Mouse (Mus musculus): ENCODE measurements around the gene Ada.

Gene Ada

DNA sequence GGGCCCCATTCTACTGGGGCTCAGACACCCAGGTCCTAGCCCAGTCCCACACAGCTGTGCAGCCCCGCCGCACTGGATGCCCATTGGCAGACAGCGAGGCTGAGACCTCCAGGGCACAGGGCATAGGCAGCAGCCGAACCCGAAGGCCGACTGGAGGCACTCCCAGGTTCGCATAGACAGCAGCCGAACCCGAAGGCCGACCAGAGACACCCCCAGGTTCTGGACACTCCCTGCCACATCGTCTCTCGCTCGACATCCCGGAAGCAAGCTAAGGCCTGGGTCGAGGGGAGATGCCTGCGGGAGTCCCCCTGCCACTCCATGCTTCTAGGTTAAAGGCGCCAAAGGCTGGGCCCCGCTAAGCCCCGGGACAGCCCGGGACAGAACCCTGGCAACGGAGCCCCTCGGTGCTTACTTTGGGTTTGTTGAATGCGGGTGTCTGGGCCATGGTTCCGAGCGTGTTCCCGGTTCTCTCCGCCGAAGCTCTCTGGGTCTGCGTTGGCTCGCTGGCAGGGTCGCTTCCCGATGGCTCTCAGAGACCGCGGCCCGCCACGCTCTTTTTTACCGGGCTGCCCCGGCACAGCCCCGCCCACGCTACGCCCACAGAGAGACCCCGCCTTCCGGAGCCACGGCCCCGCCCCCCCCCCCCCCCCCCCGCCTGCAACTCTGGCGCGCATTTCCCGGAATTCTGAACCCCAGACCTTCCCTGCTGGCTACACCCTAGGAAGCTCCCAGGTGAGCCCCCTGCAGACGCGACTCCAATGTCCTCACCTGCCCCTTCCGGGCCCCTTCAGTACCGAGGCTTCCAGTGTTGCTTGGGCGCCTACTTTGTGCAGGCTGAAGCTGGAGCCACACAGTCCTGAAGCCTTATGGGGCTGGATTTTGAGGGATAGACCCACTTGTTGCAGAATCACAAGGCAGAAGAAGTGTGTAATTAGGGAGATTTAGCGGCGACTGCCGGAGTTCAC is at the start of gene Ada:
Ada (minus strand) TSS at position 593 of the 965 bp plus-strand sequence.
- peak; percentile 14 to 36 for DNase-seq

DNA sequence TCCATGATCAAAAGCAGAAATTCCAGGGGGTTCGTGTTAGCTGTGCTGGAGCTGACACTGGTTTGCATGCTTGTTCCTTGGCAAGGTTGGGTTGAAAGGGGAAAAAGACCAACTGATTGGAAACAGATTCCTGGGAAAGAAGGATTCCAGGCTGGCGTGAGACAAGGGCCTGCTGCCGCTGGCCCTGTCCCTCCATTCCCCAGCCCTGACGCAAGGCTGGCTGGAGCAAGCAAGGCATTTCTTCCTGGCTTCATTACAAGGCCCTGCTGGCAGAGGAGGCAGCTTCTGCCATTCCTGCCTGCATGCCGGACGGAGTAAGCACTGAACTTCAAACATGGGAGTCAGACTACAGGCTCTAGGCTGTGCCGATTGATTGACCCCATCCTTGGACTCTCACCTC is 48.4 kb upstream of the Ada start:
- DNase-seq = no peak

DNA sequence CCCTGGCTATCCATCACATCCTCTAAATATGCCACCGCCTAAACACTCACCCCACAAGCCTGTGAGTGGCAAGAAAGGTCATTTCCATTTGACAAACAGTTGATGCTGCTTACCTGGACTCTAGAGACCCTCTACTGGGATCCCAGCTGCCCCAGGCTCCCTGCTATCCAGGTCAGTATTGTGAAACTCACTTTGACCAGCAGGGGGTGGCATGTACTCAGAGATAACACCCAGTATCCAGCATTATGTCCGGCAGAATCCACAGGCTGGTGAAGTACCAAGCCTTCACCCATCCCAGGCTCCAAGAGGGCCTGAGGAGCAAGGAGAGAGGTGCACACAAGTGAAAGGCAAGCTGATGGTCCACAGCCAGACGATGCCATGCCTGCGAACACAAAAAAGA is 38.4 kb upstream of the Ada start:
- peak; percentile 71 to 77 for DNase-seq

DNA sequence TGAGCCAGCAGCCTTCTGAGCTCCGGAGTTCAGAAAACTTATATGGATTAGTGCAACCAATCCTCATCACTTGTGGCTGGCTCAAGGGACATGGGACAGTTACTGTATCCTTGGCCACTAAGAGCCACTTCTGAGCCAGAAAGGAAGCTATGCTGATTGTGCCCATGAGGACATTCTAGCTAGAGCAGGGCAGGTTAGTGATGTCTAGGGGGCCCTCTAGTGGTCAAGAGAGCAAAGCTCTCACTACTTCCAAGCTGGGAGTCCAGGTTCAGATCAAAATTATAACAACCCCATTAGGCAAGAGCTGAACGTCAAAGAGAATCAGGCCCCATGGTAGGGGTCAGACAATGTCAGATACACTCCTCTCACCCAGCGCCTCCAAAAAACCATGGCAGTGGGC is 37.7 kb upstream of the Ada start:
- DNase-seq = peak; percentile 33 to 58

DNA sequence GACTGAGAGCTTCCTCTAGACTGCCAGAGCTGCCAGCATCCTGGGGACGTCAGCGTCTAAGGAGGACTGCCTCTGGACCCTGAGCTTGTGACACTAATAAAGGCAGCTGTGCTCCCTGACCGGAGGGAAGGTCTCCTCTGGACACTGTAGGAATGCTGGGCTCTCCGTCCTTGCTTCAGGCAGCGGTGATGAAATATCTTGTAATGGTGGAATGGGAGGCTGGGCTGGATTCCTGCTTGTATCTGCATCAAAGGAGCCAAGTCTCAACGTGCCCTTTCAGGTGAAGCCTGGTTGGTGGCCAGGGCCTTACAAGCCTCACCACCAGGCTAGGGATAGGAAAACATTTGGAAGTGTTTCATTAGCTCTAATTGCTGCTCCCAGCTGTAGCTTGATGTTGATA is 37.0 kb upstream of the Ada start:
- no peak for DNase-seq

DNA sequence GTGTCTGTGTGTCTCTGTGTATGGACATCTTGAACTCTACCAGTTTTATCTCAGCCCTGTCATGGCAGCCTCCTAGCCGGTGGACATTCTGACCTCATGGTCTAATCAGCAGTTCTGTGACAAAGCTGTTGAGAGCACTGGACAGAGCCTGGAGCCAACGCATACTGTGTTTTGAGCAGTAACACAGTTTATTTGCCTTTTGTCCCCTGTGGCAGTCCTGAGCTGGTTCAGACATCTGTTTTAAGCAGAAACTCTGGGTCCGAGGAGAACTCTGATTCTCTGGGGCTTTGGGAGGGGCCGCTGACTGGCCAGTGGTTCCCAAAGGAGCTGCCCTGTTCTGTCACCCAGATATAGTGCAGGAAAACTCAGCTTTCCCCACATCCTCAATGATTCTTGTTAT is 33.9 kb upstream of the Ada start:
- DNase-seq = no peak

DNA sequence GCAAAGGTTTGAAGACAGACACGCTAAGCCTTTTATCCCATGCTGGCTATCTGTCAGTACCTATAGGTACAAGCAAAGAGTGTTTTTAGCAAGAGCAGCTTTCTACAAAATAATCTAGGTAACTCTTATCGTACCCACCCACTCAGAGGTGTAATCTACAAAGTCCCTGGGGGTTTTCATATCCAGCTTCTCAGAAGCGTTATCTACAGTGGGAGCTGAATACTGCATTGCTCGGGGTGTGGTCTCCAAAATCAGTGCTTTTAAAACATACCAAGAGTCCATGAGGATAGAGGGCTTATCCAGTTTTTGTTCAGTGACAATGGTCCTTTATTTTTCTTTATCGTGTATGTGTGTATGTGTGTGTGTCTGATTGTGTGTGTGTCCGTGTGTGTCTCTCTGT is 33.3 kb upstream of the Ada start:
- DNase-seq = no peak

DNA sequence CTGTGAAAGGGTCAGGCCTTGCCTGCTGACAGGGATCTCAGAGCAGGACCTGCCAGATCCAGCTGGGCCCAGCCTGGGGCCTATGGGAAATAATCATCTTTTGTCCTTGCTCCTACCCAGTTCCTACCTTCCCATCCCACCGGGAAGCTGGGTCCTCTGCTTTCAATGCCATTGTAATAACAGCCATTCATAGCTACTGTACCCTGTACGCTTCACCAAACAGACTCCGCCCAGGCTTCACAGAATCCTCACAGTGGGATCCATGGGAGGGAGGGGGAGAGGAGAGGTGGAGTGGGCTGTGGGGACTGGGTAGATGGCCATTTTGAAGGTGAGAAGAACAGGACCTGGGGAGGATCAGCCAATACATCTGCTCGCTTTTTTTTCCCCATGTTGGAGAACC is 28.9 kb upstream of the Ada start:
- DNase-seq = no peak

DNA sequence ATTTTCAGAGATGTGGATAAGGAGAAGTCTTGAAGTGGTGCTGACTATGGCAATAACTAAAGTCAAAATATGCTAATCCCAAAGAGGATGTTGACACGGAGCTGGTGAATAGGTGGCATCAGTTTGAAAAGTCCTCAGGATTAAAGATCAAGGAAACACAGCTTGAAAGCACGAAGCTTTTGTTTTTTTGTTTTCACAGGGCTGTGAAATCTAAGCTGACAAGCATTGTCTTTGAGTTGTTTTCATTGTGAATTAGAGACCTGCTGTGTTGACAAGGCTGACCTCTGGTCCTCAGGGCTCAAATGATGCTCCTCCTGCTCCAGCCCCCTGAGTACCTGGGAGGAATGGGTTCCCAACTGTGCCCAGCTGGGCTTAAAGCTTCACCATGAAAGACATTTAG is 27.0 kb upstream of the Ada start:
- DNase-seq = no peak

DNA sequence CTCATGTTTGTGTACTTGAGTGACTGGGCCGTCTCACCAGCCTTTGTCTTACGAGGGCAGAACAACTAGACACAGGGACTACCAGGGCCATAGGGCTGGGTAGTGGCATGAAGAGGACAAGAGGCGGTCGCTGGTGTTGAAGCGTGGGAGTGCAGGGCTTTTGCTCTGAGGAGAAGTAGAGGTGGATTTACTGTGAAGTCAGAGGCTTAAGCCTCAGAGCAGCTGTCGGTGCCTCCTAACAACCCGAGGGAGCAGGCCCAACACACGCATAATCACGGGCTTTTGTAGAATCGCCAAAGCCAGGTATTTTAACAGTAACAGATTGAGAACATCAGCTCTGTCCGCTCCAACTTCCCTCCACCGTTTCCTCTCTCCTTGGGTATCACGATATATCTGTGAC is 26.6 kb upstream of the Ada start:
- DNase-seq = no peak

DNA sequence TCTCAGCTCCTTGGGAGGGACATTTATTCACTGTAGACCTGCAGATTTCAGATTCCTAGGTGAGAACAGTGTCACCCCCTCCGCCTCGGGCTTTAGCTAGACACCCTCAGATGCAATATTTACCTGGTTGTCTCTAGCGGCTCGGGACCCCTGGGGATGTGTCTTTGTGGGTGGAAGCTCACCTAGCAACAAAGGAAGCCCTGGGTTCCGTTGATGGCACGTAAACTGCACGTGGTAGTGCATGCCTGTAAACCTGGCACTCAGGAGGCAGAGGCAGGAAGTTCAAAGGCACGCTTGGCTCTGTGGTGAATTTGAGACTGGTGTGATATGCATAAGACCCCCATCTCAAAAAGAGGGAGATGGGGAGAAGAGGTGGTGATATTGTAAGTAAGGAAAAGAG is 20.7 kb upstream of the Ada start:
- DNase-seq = no peak

DNA sequence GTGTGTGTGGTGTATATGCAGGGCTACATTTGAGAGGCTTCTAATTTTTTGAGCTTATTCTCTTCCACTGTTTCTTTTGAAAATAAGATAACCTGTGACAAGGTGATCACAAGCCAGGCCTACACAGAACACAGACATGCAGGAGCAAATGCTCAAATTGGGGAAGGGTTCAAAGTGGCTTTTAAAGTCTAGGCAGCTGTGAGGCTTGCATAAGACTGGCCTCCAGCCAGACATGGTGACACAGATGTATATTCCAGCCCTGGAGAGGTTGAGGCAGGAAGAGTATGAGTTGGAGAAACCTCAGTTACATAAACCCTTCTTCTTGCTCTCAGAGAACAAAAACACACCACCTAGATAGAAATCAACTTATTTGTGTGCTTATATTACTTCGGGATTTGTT is 16.9 kb upstream of the Ada start:
- no peak for DNase-seq

DNA sequence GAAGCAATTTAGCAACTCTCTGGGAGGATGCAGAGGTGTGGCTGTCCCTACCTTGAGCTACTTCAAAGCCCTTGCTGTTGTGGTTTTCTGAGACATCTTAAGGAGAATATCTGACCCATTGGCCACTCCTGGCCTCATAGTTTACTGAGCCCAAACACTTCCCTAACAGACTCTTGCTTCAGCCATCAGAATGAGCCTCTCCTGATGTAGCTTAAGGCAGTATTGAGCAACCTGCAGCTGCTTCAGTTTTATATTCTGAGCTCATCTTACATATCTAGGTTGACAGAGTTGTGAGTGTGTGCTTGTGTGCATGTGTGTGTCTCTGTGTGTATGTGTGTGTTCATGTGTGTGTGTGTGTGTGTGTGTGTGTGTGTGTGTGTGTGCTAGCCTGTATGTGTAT is 16.2 kb upstream of the Ada start:
- DNase-seq = no peak

DNA sequence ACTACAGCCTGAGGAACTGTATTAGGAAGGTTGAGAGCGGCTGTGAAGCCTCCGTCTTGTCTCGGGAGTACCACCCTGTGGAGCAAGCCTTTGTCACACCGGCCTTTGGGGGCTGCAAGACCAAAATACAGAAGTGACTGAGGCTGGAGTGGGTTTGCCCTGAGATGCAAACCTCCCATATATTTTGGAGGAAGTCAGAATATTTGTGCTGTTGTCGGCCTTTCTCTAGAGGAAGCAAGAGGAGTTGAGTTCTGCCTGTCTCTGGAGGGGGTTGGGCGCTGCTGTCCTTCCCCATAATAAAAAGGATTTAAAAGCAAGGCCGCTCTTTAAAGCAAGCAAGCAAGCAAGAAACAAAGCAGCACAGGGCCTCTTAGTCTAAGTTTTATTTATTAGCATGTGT is 11.4 kb upstream of the Ada start:
- no peak for DNase-seq

DNA sequence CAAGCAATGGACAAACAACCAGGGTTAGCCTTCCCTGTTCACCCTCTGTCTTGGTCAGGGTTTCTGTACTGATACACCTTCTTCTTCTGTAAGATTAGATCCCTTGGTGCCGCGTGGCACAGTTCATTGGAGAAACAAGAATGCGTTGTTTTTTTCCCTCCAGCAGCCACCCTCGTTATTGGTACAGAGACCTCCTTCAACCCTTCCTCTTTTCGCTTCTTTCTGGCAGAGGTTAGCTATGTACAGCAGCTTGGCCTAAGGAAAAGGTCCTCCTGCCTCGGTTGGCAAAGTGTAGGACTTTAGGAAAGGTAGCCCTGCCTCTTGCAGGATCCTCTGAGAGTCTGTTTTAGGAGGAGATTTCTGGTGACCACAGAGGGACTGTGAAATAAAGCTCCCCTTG is 10.6 kb upstream of the Ada start:
- DNase-seq = no peak

DNA sequence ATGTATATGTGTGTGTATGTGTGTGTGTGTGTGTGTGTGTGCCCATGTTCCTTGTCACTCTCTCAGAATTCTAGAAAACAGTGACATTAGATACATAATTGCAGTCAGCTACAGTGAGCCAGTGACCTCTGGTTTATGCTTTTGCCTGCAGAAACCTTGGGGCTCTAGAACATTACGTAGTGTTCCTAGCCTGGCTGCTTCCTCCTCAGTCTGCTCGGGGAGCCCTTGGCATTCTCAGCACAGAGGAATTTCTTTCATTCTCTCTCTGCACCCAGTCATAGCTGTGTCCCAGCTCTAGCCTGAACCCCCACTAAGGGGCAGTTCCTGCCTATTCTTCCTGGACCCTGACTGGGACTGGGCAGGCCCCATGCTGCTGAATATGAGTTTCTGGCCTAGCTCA is 8.1 kb upstream of the Ada start:
- DNase-seq = no peak

DNA sequence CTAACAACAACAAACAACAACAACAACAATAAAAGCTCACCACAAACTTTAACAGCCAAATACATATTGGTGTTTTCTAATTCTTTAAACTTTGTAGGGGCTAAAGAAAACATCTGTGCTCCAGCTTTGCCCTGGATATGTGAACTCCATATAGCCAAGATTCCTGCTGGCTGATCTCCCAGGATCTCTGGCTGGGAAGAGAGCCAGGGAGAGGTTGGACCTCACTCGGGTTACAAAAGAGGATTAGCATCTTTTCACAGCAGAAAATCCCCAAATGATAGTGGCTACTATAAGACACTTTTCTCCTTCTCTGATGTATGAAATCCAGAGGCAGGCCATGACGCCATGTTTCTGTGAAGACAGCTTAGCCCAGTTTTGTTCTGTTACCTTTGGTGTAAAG is 6.7 kb upstream of the Ada start:
- peak; percentile 15 to 27 for DNase-seq

DNA sequence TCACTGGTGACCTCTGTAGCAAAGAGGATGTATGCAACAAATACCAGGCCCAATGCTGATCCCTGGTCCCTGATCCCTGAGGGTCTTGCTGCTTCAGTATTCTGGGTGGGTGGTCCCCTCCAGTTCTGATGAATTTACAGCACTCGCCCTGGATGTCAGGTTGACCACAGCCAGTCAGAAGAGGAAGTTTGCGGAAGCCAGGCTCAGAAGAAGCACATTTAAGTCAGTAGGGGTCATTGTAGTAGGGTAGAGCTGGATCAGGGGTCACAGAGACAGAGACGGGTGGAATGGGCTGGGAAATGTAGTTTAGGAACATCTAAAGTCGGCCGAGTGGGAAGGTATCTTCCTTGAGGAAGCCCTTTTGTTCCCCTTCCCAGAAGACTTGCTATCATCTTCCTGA is 4.2 kb upstream of the Ada start:
- no peak for DNase-seq

DNA sequence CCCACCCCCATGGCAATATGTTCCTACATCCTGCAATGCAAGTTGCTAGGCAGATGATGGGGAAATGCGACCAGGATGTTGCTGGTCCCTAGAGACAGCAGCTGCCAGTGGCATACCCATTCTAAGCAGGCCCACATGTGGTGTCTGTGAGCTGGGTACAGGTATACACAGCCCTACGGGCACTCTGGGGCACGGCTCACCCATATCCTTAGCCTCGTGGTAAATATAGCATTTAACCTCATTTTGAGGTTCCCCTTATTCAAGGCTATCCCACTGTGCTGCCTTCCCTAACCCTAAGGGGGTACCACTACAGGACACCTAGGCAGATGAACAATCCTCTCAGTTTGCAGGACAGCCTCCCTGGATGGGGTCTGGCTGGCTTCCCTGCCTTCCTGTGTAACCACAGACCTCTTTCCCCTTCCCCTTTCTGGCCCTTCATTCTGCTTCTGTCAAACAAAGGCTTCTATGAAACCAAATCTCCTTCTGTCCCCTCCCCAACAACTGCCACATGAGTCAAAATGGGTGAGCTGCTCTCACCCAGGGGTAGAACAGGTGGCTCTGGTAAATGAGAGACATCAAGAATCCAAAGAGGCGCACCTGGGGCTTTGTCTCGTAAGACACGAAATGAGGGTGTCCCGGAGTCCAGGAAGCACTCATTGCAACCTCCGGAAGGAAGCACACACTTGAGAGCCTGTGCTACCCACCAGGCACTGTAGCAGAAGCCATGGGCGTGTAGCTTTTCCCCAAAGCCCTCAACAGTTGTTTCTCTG is 5.1 kb downstream of the Ada start:
- DNase-seq = no peak

DNA sequence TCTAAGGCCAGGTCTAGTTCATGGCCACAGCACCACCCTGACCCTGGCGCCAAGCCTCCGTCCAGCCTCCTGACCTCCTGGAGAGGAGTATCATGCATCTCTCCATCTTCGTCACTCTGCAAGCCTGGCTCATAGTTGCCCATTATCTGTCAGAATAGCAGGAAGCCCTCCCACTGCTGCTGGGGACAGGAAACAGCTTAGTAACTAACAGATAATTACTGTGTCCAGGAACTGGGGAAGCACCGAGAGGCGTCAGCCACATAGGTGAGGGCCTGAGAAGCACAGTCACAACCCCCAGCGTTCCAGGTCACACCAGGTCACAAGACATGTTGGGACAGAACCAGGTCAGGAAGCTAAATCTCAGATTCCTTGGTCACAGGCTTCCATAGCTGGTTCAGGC is 6.7 kb downstream of the Ada start:
- DNase-seq = no peak

DNA sequence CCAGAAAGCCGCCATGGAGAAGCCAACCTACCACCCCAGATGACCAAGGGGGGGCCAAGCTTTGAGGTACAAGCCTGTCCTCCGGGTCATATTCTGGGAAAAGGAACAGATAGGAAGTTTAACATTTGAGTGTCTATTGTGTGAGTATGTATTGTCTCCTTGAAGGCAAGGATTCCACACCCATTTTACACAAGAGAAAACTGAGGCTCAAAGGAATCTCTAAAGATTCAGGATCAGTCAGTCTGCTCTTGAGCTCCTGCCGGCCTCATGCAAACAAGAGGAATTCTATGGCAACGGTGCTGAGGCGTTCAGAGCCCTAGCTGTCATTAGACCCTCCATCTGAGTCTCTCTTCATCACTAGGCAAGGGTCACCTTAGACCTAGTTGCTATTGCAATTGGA is 7.4 kb downstream of the Ada start:
- DNase-seq = no peak

DNA sequence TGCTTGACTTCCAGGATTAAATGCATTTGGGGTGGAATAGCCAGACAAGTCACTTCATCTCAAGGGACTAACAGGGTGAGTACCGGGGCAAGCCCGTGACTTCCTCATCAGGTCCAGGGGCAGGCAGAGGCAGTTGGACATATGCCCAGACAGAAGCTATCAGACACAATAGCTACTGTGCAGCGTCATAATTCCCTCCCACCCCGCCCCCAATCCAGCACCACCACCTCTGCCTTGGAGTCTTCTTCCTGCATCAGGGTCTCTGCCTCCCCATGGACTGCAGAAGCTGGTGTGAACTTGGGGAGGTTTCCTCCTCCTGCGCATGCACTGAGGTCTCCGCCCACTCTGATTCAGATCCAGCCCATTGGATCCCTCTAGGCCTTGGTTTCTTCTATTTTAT is 14.1 kb downstream of the Ada start:
- no peak for DNase-seq

DNA sequence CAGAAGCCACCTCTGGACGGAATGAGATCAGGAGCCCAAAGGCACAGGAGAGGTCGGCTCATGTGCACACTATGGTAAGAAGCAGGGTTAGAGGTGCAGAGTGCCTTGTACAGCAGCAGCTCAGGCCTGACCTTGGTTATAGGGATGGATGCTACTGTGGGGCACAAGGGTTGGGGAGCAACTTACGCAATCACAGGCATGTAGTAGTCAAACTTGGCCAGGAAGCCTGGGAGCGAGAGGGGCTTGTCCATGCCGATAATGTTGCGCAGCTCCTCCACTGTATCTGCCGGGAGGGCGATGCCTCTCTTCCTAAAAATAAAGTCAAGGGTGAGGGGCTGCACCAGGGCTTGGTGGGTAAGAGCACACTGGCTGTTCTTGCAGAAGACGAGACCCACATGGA is 14.9 kb downstream of the Ada start:
- no peak for DNase-seq

DNA sequence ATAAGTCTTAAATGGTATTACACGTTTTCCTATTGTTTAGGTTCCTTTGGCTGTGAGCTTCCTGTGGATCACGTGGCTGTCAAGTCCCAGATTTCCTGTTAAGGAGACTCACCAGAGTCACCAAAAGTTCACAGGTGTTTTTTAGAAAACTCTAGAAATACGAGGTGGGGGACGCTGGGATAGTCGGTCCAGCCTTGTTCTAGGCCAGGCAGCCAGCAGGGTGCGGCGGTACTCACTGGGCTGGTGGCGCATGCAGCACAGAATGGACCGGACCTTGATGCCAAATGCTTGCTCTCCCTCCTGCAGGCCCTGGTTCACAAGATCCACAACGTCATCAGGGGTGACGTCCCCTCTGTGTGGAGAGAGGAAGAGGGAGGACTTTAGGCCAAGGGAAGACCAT is 18.0 kb downstream of the Ada start:
- no peak for DNase-seq
